Mouse (Mus musculus) kidney, postnatal 10 days (tissue): ENCODE measurements around the gene Gm44790.
"Not testable (repeated sequence)": the region's sequence is repeated elsewhere in the genome, so short reads cannot be mapped to it uniquely, and the experiment has no call there.

Source experiments
- DNase-seq: peaks from one replicate; pipeline ENCODE4 v3.0.0; 2021; ENCODE audit warnings: mixed read lengths

Gene Gm44790

GRCm38 (mm10) chr6:86426358-86426757 is at the start of gene Gm44790:
TSS of gene Gm44790 (plus strand) at chr6:86426658.
- DNase-seq = no peak

GRCm38 (mm10) chr6:86378341-86378740 is 48.1 kb upstream of the Gm44790 start:
- DNase-seq = no peak

- not testable (repeated sequence) for DNase-seq
These were observed 46.3 kb upstream of the Gm44790 start for GRCm38 (mm10) chr6:86380112-86380511.

- DNase-seq = no peak
These were observed 43.9 kb upstream of the Gm44790 start for GRCm38 (mm10) chr6:86382551-86382950.

GRCm38 (mm10) chr6:86383370-86383769 is 43.1 kb upstream of the Gm44790 start:
- DNase-seq = no peak

- DNase-seq = no peak
These were observed 41.8 kb upstream of the Gm44790 start for GRCm38 (mm10) chr6:86384692-86385091.

GRCm38 (mm10) chr6:86385362-86386104 is 40.9 kb upstream of the Gm44790 start:
- DNase-seq = no peak

- peak; percentile 69 for DNase-seq
These were observed 39.1 kb upstream of the Gm44790 start for GRCm38 (mm10) chr6:86387313-86387712.

GRCm38 (mm10) chr6:86388461-86388860 is 38.0 kb upstream of the Gm44790 start:
- DNase-seq = peak; percentile 34

GRCm38 (mm10) chr6:86391326-86391725 is 35.1 kb upstream of the Gm44790 start:
- no peak for DNase-seq

GRCm38 (mm10) chr6:86393187-86393586 is 33.3 kb upstream of the Gm44790 start:
- no peak for DNase-seq

GRCm38 (mm10) chr6:86394078-86394720 is 32.3 kb upstream of the Gm44790 start:
- DNase-seq = no peak

GRCm38 (mm10) chr6:86395021-86395420 is 31.4 kb upstream of the Gm44790 start:
- no peak for DNase-seq

GRCm38 (mm10) chr6:86395969-86396368 is 30.5 kb upstream of the Gm44790 start:
- no peak for DNase-seq

- DNase-seq = peak; percentile 94
These were observed 29.7 kb upstream of the Gm44790 start, which contains the start of gene Pcyox1 for GRCm38 (mm10) chr6:86396581-86397256. TSS of gene Pcyox1 (minus strand) at chr6:86397154.

GRCm38 (mm10) chr6:86397257-86397980 is 29.0 kb upstream of the Gm44790 start:
- no peak for DNase-seq

GRCm38 (mm10) chr6:86398986-86399385 is 27.5 kb upstream of the Gm44790 start:
- no peak for DNase-seq

- DNase-seq = no peak
These were observed 26.5 kb upstream of the Gm44790 start for GRCm38 (mm10) chr6:86399995-86400394.

- DNase-seq = peak; percentile 87
These were observed 25.5 kb upstream of the Gm44790 start for GRCm38 (mm10) chr6:86400972-86401371.

- DNase-seq = no peak
These were observed 23.5 kb upstream of the Gm44790 start for GRCm38 (mm10) chr6:86402681-86403607.

- DNase-seq = peak; percentile 91
These were observed 22.7 kb upstream of the Gm44790 start for GRCm38 (mm10) chr6:86403728-86404099.
